Mouse (Mus musculus) megakaryocyte-erythroid progenitor cell, adult 5-6 weeks (primary cell): ENCODE results near the gene Tcl1b4. TPM values are rescaled to one million over a fixed set of nuclear protein-coding genes. Genes with fewer than 3 reads are reported as not detected.

Experiments used
- ATAC-seq: replicated peaks from 2 replicates; pipeline ENCODE4 v1.8.0; 2016; ENCODE audit warnings: mild to moderate bottlenecking, inconsistent platforms; ENCODE audit not compliant: severe bottlenecking, poor library complexity, low FRiP score, low TSS enrichment
- total RNA-seq, 2 experiments: library from RNA; stranded (forward) in 1 of 2; stranded (reverse) in 1 of 2; fragments of 200-1000, 215-1000 nt in 1 of 2; fragments of >200 nt in 1 of 2; fragmentation: Nextera tagmentation in 1 of 2; gene quantifications; 2 replicates each; pipeline ENCODE4 v1.2.3; 2014 to 2017

The Tcl1b4 gene
- total RNA-seq, 2 experiments from 2014 or later: not detected

DNA sequence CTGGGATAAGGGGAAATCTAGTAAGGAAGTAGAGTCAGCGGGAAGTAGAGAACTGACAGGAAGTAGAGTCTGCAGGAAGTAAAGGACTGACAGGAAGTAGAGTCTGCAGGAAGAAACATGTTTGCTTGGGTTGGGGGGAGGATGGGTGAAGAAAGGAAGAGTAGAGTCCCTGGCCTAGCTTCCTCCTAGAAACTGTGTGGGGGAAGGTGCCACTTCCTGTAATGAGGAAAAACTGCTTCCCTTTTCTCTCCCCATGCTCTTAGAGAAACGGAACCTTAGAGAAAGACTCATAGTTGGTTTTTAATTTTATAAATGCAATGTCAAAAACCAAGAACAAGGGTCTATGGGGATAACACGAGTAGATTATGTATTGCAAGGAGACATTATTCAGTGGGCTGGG is 33.3 kb downstream of the Tcl1b4 start:
- no peak for ATAC-seq

DNA sequence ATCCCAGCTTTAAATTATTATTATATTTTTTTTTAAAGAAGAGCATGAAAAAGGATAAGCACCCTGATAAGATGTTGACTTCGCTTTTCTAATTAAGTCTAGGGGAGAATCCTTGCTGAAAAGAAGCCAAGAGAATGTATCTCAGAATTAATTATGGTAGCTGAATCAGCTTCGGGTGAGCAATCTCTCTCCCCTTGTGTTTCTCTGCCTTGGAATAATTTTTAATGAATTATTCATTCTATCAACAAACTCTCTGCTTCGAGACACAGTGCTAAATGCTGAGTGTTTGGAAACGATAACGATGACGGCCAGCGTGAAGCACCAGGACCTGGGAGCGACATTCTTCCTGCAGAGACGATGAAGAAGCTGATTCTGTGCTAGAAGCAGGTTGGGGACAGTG is 37.3 kb downstream of the Tcl1b4 start:
- no peak for ATAC-seq

DNA sequence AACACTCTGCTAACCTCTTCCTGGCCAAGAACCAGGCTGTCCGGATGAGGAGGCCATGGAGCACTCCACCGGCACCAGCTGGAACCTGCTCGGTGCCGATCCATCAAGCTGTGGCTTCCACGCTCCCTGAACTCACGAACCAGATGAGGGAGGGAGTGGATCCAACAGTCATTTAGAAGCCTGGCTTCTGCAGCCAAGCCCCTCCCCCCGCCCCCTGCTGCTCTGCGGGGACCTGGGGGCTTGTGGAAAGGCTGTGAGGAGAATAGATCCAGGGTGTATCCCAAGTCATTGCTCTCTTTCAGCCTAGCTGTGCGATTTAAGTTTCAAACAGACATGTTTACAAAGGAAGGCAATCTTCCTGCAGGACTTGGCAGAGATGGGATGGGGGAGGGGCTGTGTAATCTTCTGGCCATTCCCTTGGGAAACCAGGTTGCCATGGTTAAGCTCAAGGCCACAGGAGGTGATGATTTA is 47.0 kb downstream of the Tcl1b4 start:
- ATAC-seq: no peak

DNA sequence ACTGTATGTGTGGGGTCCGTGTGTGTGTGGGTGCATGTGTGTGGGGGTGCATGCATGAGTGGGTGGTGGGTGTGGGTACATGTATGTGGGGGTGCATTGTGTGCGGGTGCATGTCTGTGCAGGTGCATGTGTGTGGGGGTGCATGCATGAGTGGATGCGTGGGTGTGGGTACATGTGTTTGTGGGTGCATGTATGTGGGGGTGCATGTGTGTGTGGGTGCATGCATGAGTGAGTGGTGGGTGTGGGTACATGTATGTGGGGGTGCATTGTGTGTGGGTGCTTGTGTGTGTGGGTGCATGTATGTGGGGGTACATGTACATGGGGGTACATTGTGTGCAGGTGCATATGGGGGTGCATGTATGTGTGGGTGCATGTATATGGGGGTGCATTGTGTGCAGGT is 52.0 kb downstream of the Tcl1b4 start:
- no peak for ATAC-seq

Other genes starting within 250 kb of the Tcl1b4 start
- 10.9 and 15.7 TPM in 2 replicates for gene Syne3, start 192.1 kb upstream of the Tcl1b4 start, total RNA-seq (2014; fragmentation: Nextera tagmentation)
- 9.1 and 9.7 TPM in 2 replicates for gene Syne3, start 192.1 kb upstream of the Tcl1b4 start, total RNA-seq (2017)
- 112 and 193 TPM in 2 replicates for gene Glrx5, start 169.3 kb upstream of the Tcl1b4 start, total RNA-seq (2014; fragmentation: Nextera tagmentation)
- 59.2 and 86.9 TPM in 2 replicates for gene Glrx5, start 169.3 kb upstream of the Tcl1b4 start, total RNA-seq (2017)
- not detected in 2 replicates for gene Tcl1b2, start 55.9 kb upstream of the Tcl1b4 start, total RNA-seq (2014; fragmentation: Nextera tagmentation)
- not detected in 2 replicates for gene Tcl1b2, start 55.9 kb upstream of the Tcl1b4 start, total RNA-seq (2017)
- gene Tcl1b1, start 42.3 kb upstream of the Tcl1b4 start, total RNA-seq (2014; fragmentation: Nextera tagmentation): not detected in 2 replicates
- not detected in 2 replicates for gene Tcl1b1, start 42.3 kb upstream of the Tcl1b4 start, total RNA-seq (2017)
- not detected in 2 replicates for gene Tcl1b5, start 25.6 kb upstream of the Tcl1b4 start, total RNA-seq (2014; fragmentation: Nextera tagmentation)
- gene Tcl1b5, start 25.6 kb upstream of the Tcl1b4 start, total RNA-seq (2017): not detected in 2 replicates
- not detected in 2 replicates for gene Tcl1b3, start 10.9 kb upstream of the Tcl1b4 start, total RNA-seq (2014; fragmentation: Nextera tagmentation)
- gene Tcl1b3, start 10.9 kb upstream of the Tcl1b4 start, total RNA-seq (2017): not detected in 2 replicates
- gene Tcl1, start 20.8 kb downstream of the Tcl1b4 start, total RNA-seq (2014; fragmentation: Nextera tagmentation): not detected in 2 replicates
- not detected in 2 replicates for gene Tcl1, start 20.8 kb downstream of the Tcl1b4 start, total RNA-seq (2017)
- not detected in 2 replicates for gene Tunar, start 131.9 kb downstream of the Tcl1b4 start, total RNA-seq (2014; fragmentation: Nextera tagmentation)
- not detected in 2 replicates for gene Tunar, start 131.9 kb downstream of the Tcl1b4 start, total RNA-seq (2017)